Mouse (Mus musculus) cerebellum, adult 2 months (tissue): Measurements from ENCODE around the gene Rasgrf2.

Experiments used
- CTCF ChIP-seq: fragments of 200-500 bp; IDR thresholded peaks from 2 replicates; pipeline ENCODE4 v1.5.1; 2011; ENCODE audit warnings: low read depth, mild to moderate bottlenecking, control low read depth, low read length, moderate library complexity, borderline replicate concordance; ENCODE audit not compliant: insufficient read depth
- POLR2A ChIP-seq: fragments of 200-500 bp; IDR thresholded peaks from 2 replicates; pipeline ENCODE4 v1.6.1; 2011; ENCODE audit warnings: low read length, control low read depth, borderline replicate concordance; ENCODE audit not compliant: insufficient read depth

DNA sequence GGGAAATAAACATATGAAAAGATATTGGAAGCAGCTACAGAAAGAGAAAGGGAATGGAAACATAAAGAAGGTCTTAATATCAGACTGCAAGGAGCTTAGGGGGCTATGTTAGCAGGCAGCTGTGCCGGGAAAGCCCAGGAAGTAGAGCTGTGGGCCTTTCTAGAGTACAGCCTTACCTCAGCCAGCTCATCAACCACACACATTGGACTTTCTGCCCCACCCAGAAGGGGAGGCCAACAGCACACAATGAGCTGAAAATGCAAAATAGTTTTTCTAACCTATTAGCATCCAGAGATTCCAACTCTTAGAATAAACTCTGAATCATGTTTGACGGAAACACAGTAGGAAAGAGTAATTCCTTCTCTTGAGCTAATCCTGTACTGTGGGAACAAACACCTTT is 154.9 kb downstream of the Rasgrf2 start:
- TF ChIP-seq POLR2A: no peak
- TF ChIP-seq CTCF: no peak
